Mouse (Mus musculus): ENCODE measurements at regions not wholly inside any gene's neighbourhood (a gene's known extent, or its start where the extent isn't known, plus 50 kb on each side); places are given as distances from the start of the nearest gene placed in this dataset.

GRCm38 (mm10) chrX:162210848-162211247 is 51.3 kb upstream of the Nhs start:
- no peak for DNase-seq (ENCODE audit: low spot score in 2 of 2)

All from layer of hippocampus, adult 8-10 months (tissue).